Comparison of ENCODE assay signal across 16 mouse cellular contexts in the genomic region with DNA sequence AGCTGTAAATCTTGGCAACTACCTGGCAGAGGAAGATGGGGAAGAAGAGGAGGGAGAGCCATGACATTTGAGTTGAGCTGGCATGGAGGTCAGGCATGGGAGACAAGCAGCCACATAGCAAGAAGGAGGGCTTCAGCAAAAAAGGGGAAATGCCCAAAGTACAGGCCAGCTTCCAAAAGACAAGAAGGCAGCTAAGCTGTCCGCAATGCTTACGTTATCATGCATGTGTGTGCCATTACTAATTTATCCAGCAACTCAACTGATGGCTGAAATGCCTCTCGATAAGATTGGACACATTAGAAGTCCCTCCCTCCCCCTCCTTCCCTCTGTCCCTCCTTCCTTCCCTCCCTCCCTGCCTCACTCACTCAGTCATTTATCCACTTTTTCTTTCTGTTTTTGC.
"Had no signal": no experiment of that assay in that cellular context is flagged by ENCODE, and none has a peak within 500 bp of the region (broad histone marks: within the 10 kb centered on the region; RNA-seq: fewer than 3 reads in every experiment).

No protein-coding gene starts in this region.

- H3K4me2 ChIP-seq: neural tube, embryonic 13.5 days; neural tube, embryonic 15.5 days; stomach, embryonic 15.5 days had no signal

- H3K9ac ChIP-seq: neural tube, embryonic 13.5 days; neural tube, embryonic 15.5 days; stomach, embryonic 15.5 days had no signal

- H3K27me3 ChIP-seq: stomach, embryonic 15.5 days had no signal

- H3K36me3 ChIP-seq: neural tube, embryonic 13.5 days; neural tube, embryonic 15.5 days; stomach, embryonic 15.5 days had no signal

- DNase-seq: retina, postnatal 1 day; right cerebral cortex, adult 18-20 months; right cerebral cortex, postnatal 14 days; right cerebral cortex, postnatal 25 days; right cerebral cortex, postnatal 4 days; spleen, adult 18-20 months; thymus, adult 18-20 months; thymus, adult 2 months; thymus, postnatal 14 days; thymus, postnatal 25 days; thymus, postnatal 36 days; thymus, postnatal 4 days had no signal

- H3K9me3 ChIP-seq: neural tube, embryonic 13.5 days; neural tube, embryonic 15.5 days; stomach, embryonic 15.5 days had no signal

- H3K4me1 ChIP-seq: stomach, embryonic 15.5 days had no signal

- H3K27ac ChIP-seq: neural tube, embryonic 15.5 days; stomach, embryonic 15.5 days; stomach, postnatal 0 days had no signal

- H3K4me3 ChIP-seq: neural tube, embryonic 13.5 days; neural tube, embryonic 15.5 days; stomach, embryonic 15.5 days had no signal
